Mouse (Mus musculus) heart, embryonic 16.5 days (tissue): ENCODE results near the gene Nkd1. TPM values are rescaled to one million over a fixed set of nuclear protein-coding genes. Genes with fewer than 3 reads are reported as not detected.

ENCODE experiments used
- ATAC-seq: fragments of 200-750 bp; cut with Nextera tagmentation; replicated peaks from 2 replicates; pipeline ENCODE4 v1.8.0; 2017; ENCODE audit warnings: moderate number of reproducible peaks; ENCODE audit not compliant: insufficient read depth, low FRiP score; ENCODE audit errors: extremely low read depth
- H3K27ac ChIP-seq: fragments of 300-500 bp; sonication (generic); 2 replicates; pipeline ENCODE4 v1.5.1; 2014; ENCODE audit warnings: mild to moderate bottlenecking, low read length, control low read depth, moderate library complexity
- H3K27me3 ChIP-seq: fragments of 300-500 bp; sonication (generic); 2 replicates; pipeline ENCODE4 v1.6.1; 2014; ENCODE audit warnings: low read length, mixed read lengths; ENCODE audit not compliant: control insufficient read depth, insufficient read depth
- H3K36me3 ChIP-seq: fragments of 300-500 bp; sonication (generic); 2 replicates; pipeline ENCODE4 v1.6.1; 2014; ENCODE audit not compliant: control insufficient read depth, insufficient read depth
- H3K4me1 ChIP-seq: fragments of 300-500 bp; sonication (generic); 2 replicates; pipeline ENCODE4 v1.6.1; 2014; ENCODE audit warnings: low read length, mixed read lengths; ENCODE audit not compliant: control insufficient read depth, insufficient read depth
- H3K4me2 ChIP-seq: fragments of 300-500 bp; sonication (generic); 2 replicates; pipeline ENCODE4 v1.6.1; 2014; ENCODE audit warnings: low read depth, mild to moderate bottlenecking, control low read depth, low read length
- H3K4me3 ChIP-seq: fragments of 300-500 bp; sonication (generic); 2 replicates; pipeline ENCODE4 v1.5.1; 2014; ENCODE audit warnings: mild to moderate bottlenecking, control low read depth, low read length
- H3K9ac ChIP-seq: fragments of 300-500 bp; sonication (generic); 2 replicates; pipeline ENCODE4 v1.6.1; 2014; ENCODE audit warnings: low read length, control low read depth
- H3K9me3 ChIP-seq: fragments of 300-500 bp; sonication (generic); replicated peaks from 2 replicates; pipeline ENCODE4 v1.6.1; 2016; ENCODE audit warnings: low read length; ENCODE audit not compliant: control insufficient read depth
- WGBS: fragments of 180-500 bp; shearing (Covaris S2); extraction: QIAGEN DNeasy Blood & Tissue Kit; methylation state at CpG from one replicate; pipeline ENCODE4 v1.1.7; 2014; 5-methylcytosine and 5-hydroxymethylcytosine counted together
- polyA plus RNA-seq: library from polyadenylated mRNA; unstranded; fragments of >200 nt; fragmentation: Nextera tagmentation; extraction: Ambion mirVana; gene quantifications from 2 replicates; pipeline ENCODE4 v1.2.1, GENCODE M21; 2015

The Nkd1 gene
- polyA plus RNA-seq, 1 experiment from 2014 or later, result 12.3 TPM

DNA sequence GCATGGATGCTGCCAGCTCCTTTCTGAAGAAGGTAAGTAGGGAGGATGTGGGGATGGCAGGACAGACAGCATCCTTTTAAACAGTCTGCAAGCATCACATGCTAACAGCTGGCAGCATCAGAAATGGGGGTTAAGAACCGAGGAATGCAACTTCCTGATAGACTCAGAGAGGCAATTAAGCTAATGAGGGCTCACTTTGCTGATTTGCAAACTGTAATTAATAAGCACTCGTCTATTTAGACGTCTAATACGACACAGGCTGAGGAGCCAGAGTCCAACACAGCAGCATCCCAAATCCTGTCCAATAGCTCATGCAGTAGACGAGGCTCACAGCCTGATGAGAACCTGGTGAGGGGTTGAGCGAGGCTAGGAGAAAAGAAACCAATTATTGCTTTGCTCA lies 89.1 kb downstream of the Nkd1 start:
- WGBS, result 73% methylated on average over 6 of the region's 6 CpGs
- no peaks in the 10 kb centered on the region for H3K9me3 ChIP-seq
- no peaks in the 10 kb centered on the region for H3K36me3 ChIP-seq
- no peaks in the 10 kb centered on the region for H3K4me1 ChIP-seq
- no peak overlapping the region for H3K27ac ChIP-seq
- H3K4me2 ChIP-seq, result no peak overlapping the region
- ATAC-seq, result no peak
- H3K9ac ChIP-seq, result no peak overlapping the region
- H3K4me3 ChIP-seq, result no peak overlapping the region
- H3K27me3 ChIP-seq, result no peaks in the 10 kb centered on the region; the same call in 1 of the 2 replicates

DNA sequence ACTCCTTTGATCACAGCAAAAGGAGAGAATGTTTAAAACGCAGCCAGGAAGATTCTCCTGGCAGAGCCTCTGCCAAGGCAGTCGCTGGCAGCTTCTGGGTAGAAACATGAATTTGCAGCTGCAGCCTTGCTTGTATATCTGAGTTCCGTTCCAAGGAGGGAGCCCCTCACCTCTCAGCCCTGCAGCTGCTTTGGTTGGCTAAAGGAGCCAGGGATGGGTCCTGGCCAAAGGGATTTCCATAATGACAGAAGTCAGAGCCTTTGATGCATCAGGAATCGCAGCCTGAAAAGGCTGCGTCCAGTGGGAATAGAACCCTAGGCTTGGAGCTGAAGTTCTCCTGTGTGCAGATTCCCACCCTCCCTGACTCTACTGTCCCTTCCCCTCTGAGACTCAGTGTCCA lies 93.8 kb downstream of the Nkd1 start:
- Histone ChIP-seq H3K4me2 (no peak overlapping the region), H3K27me3 (no peaks in the 10 kb centered on the region; the same call in 1 of the 2 replicates), H3K9ac (no peak overlapping the region), H3K4me3 (no peak overlapping the region), H3K9me3 (no peaks in the 10 kb centered on the region), H3K4me1 (no peaks in the 10 kb centered on the region), H3K36me3 (no peaks in the 10 kb centered on the region), H3K27ac (no peak overlapping the region)
- no peak for ATAC-seq
- WGBS, result 62% methylated on average over 5 of the region's 5 CpGs

- H3K27me3 ChIP-seq, result peaks cover 5% of the 10 kb centered on the region
- ATAC-seq, result no peak
- no peak overlapping the region for H3K4me2 ChIP-seq
- H3K36me3 ChIP-seq, result no peaks in the 10 kb centered on the region
- no peak overlapping the region for H3K9ac ChIP-seq
- H3K4me3 ChIP-seq, result no peak overlapping the region
- no peaks in the 10 kb centered on the region for H3K9me3 ChIP-seq
- H3K4me1 ChIP-seq, result no peaks in the 10 kb centered on the region; the same call in 1 of the 2 replicates
- 51% methylated on average over 5 of the region's 5 CpGs for WGBS
- no peak overlapping the region for H3K27ac ChIP-seq
Measured at GRCm38 (mm10) chr8:88618612-88619011, 97.5 kb downstream of the Nkd1 start.

DNA sequence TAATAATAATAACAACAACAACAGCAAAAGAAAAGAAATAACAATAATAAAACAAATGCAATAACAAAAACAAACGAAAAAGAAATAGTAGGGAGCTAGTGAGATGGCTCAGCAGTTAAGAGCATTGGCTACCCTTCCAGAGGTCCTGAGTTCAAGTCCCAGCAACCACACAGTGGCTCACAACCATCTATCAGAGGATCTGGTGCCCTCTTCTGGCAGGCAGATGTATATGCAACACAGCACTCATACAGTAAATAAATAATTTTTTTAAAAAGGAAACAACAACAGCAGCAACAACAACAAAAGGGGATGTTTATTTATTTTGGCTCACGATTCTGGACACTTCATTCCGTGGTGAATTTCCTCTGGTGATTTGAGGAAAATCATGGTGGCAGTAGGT lies 98.4 kb downstream of the Nkd1 start:
- no peak overlapping the region for H3K4me3 ChIP-seq
- H3K27ac ChIP-seq, result no peak overlapping the region
- ATAC-seq, result no peak
- H3K9me3 ChIP-seq, result no peaks in the 10 kb centered on the region
- H3K27me3 ChIP-seq, result peaks cover 5% of the 10 kb centered on the region
- no peaks in the 10 kb centered on the region for H3K36me3 ChIP-seq
- H3K4me1 ChIP-seq, result no peaks in the 10 kb centered on the region; the same call in 1 of the 2 replicates
- no peak overlapping the region for H3K9ac ChIP-seq
- H3K4me2 ChIP-seq, result no peak overlapping the region
- WGBS, result 66% methylated on average over 3 of the region's 3 CpGs

- peaks cover 5% of the 10 kb centered on the region for H3K27me3 ChIP-seq
- no peak overlapping the region; the same call in 1 of the 2 replicates for H3K9ac ChIP-seq
- no peaks in the 10 kb centered on the region; the same call in 1 of the 2 replicates for H3K4me1 ChIP-seq
- WGBS, result 57% methylated on average over 5 of the region's 5 CpGs
- no peak overlapping the region for H3K4me2 ChIP-seq
- no peak overlapping the region for H3K27ac ChIP-seq
- ATAC-seq, result no peak
- H3K9me3 ChIP-seq, result no peaks in the 10 kb centered on the region
- H3K36me3 ChIP-seq, result no peaks in the 10 kb centered on the region
- H3K4me3 ChIP-seq, result no peak overlapping the region
Measured at GRCm38 (mm10) chr8:88620931-88621330, 99.8 kb downstream of the Nkd1 start.

GRCm38 (mm10) chr8:88621408-88621807 lies 100.3 kb downstream of the Nkd1 start:
- Histone ChIP-seq H3K27ac (no peak overlapping the region), H3K36me3 (no peaks in the 10 kb centered on the region), H3K4me3 (no peak overlapping the region), H3K9ac (no peak overlapping the region; the same call in 1 of the 2 replicates), H3K27me3 (peaks cover 8% of the 10 kb centered on the region), H3K4me2 (no peak overlapping the region), H3K9me3 (no peaks in the 10 kb centered on the region), H3K4me1 (no peaks in the 10 kb centered on the region; the same call in 1 of the 2 replicates)
- peak; percentile 61; the same call in 1 of the 2 replicates for ATAC-seq
- WGBS, result 1% methylated on average over 8 of the region's 8 CpGs

GRCm38 (mm10) chr8:88623351-88623750 lies 102.2 kb downstream of the Nkd1 start:
- 81% methylated on average over 3 of the region's 3 CpGs for WGBS
- Histone ChIP-seq H3K9me3 (no peaks in the 10 kb centered on the region), H3K9ac (no peak overlapping the region), H3K4me1 (peaks cover 9% of the 10 kb centered on the region; the same call in 1 of the 2 replicates), H3K4me3 (no peak overlapping the region), H3K4me2 (no peak overlapping the region), H3K36me3 (no peaks in the 10 kb centered on the region), H3K27ac (no peak overlapping the region), H3K27me3 (peaks cover 19% of the 10 kb centered on the region)
- no peak for ATAC-seq

- Histone ChIP-seq H3K27me3 (peaks cover 23% of the 10 kb centered on the region), H3K4me2 (no peak overlapping the region), H3K36me3 (no peaks in the 10 kb centered on the region), H3K4me3 (no peak overlapping the region), H3K9ac (no peak overlapping the region), H3K27ac (no peak overlapping the region), H3K4me1 (peaks cover 9% of the 10 kb centered on the region; the same call in 1 of the 2 replicates), H3K9me3 (no peaks in the 10 kb centered on the region)
- 76% methylated on average over 3 of the region's 3 CpGs for WGBS
- no peak for ATAC-seq
Measured at GRCm38 (mm10) chr8:88624276-88624675, 103.1 kb downstream of the Nkd1 start.

- Histone ChIP-seq H3K4me1 (peaks cover 9% of the 10 kb centered on the region; the same call in 1 of the 2 replicates), H3K4me2 (no peak overlapping the region), H3K27me3 (peaks cover 23% of the 10 kb centered on the region), H3K27ac (no peak overlapping the region), H3K9ac (no peak overlapping the region), H3K9me3 (no peaks in the 10 kb centered on the region), H3K36me3 (no peaks in the 10 kb centered on the region), H3K4me3 (no peak overlapping the region)
- ATAC-seq, result no peak
- 58% methylated on average over 3 of the region's 3 CpGs for WGBS
Measured at GRCm38 (mm10) chr8:88626433-88626832, 105.3 kb downstream of the Nkd1 start.
